11 mouse cellular contexts compared by ENCODE assay signal in genomic region chr16:32697665-32698446, GRCm38 (mm10). TPM values are rescaled to one million over a fixed set of nuclear protein-coding genes. Genes with fewer than 3 reads are reported as not detected.
DNase-seq lines count a peak whose midpoint lies in the region; ATAC-seq and TF ChIP-seq lines count a peak whose summit lies in the region.
"Had no signal": no experiment of that assay in that cellular context is flagged by ENCODE, and none has a peak within 500 bp of the region (broad histone marks: within the 10 kb centered on the region; RNA-seq: fewer than 3 reads in every experiment).

No protein-coding gene starts in this region.

- no peak overlapping the region for H3K4me2 ChIP-seq in lung, embryonic 14.5 days
- H3K4me2 ChIP-seq: limb, embryonic 13.5 days; midbrain, embryonic 12.5 days had no signal

- no peaks in the 10 kb centered on the region for H3K27me3 ChIP-seq in lung, embryonic 14.5 days (ENCODE audit: insufficient read depth, low read length)
- H3K27me3 ChIP-seq in thymus, adult 2 months (ENCODE audit: control insufficient read depth, insufficient read depth, low read length): no peaks in the 10 kb centered on the region
- H3K27me3 ChIP-seq: limb, embryonic 13.5 days; midbrain, embryonic 12.5 days had no signal

- H3K4me3 ChIP-seq in lung, embryonic 14.5 days (ENCODE audit: low read depth, low read length): no peak overlapping the region
- no peak overlapping the region for H3K4me3 ChIP-seq in thymus, adult 2 months (ENCODE audit: control insufficient read depth, insufficient read depth, low read length)
- H3K4me3 ChIP-seq: limb, embryonic 13.5 days; midbrain, embryonic 12.5 days had no signal

- H3K36me3 ChIP-seq in lung, embryonic 14.5 days (ENCODE audit: insufficient read depth): no peaks in the 10 kb centered on the region
- H3K36me3 ChIP-seq in thymus, adult 2 months (ENCODE audit: control insufficient read depth, insufficient read depth, low read length): no peaks in the 10 kb centered on the region
- H3K36me3 ChIP-seq: limb, embryonic 13.5 days; midbrain, embryonic 12.5 days had no signal

- H3K4me1 ChIP-seq in lung, embryonic 14.5 days (ENCODE audit: insufficient read depth): no peaks in the 10 kb centered on the region
- H3K4me1 ChIP-seq in thymus, adult 2 months (replicated peaks; ENCODE audit: control insufficient read depth, insufficient read depth, low read length): no peaks in the 10 kb centered on the region
- H3K4me1 ChIP-seq: limb, embryonic 13.5 days; midbrain, embryonic 12.5 days had no signal

- WGBS in lung, embryonic 14.5 days: 85% methylated on average over 22 of the region's 22 CpGs
- 87% methylated on average over 22 of the region's 22 CpGs for WGBS in thymus, adult 2 months

- peak; percentile 83 to 90 for DNase-seq in adrenal gland, adult (ENCODE audit: inconsistent age in 2 of 2, low spot score in 1 of 2)
- DNase-seq in adrenal gland, adult 18-20 months (ENCODE audit: low spot score in 2 of 2): no peak
- DNase-seq in lung, embryonic 14.5 days: no peak
- DNase-seq in lung, adult 18-20 months: no peak
- no peak for DNase-seq in brain, embryonic 14.5 days (ENCODE audit: low read depth)
- DNase-seq in thymus, adult 2 months: no peak
- no peak for DNase-seq in right cerebral cortex, postnatal 25 days
- DNase-seq: cerebellum, adult 9-10 months had no signal

- ATAC-seq in lung, embryonic 14.5 days (ENCODE audit: insufficient read depth): no peak
- ATAC-seq in megakaryocyte progenitor cell, adult 5-6 weeks (replicated peaks; ENCODE audit: poor library complexity): peak; percentile 59

- H3K9ac ChIP-seq in lung, embryonic 14.5 days: no peak overlapping the region
- H3K9ac ChIP-seq: limb, embryonic 13.5 days; midbrain, embryonic 12.5 days had no signal

- peak; percentile 50 for TF ChIP-seq CTCF in lung, embryonic 14.5 days (IDR thresholded peaks at IDR 0.05; ENCODE audit: low read depth)
- TF ChIP-seq CTCF in brain, embryonic 14.5 days (IDR thresholded peaks at IDR 0.05; ENCODE audit: borderline replicate concordance, extremely low read depth, insufficient read depth, insufficient read length): peak; percentile 2; the same call in 1 of the 2 replicates
- TF ChIP-seq CTCF in thymus, adult 2 months (IDR thresholded peaks at IDR 0.05; ENCODE audit: borderline replicate concordance, control insufficient read depth, extremely low read depth, insufficient read depth, low read length, poor library complexity): no peak

- no peak for TF ChIP-seq POLR2A in brain, embryonic 14.5 days (IDR thresholded peaks at IDR 0.05; ENCODE audit: borderline replicate concordance, extremely low read depth, insufficient read depth, insufficient read length, poor library complexity, severe bottlenecking)
- TF ChIP-seq POLR2A in thymus, adult 2 months (IDR thresholded peaks at IDR 0.05; ENCODE audit: control insufficient read depth, extremely low read depth, insufficient read depth, low read length, poor library complexity): no peak

- H3K9me3 ChIP-seq in lung, embryonic 14.5 days (ENCODE audit: low read depth, low read length): no peaks in the 10 kb centered on the region
- H3K9me3 ChIP-seq: limb, embryonic 13.5 days; midbrain, embryonic 12.5 days had no signal

- no peak overlapping the region for H3K27ac ChIP-seq in lung, embryonic 14.5 days (ENCODE audit: low read depth)
- no peak overlapping the region for H3K27ac ChIP-seq in thymus, adult 2 months (ENCODE audit: control insufficient read depth, insufficient read depth, low read length)
- H3K27ac ChIP-seq: limb, embryonic 13.5 days; midbrain, embryonic 12.5 days had no signal

RNA-seq across cellular contexts. Expression of gene Muc4, which starts 37.8 kb away (rescaled TPM):
- not detected for total RNA-seq in adrenal gland, adult 18-20 months (2021)
- polyA plus RNA-seq in lung, embryonic 14.5 days (2014; fragmentation: Nextera tagmentation; extraction: Ambion mirVana): 0.67 and 0.93 TPM in 2 replicates
- 0.01 and 0.07 TPM in 2 replicates for polyA plus RNA-seq in brain, embryonic 14.5 days (2012; rRNA removed)
- total RNA-seq in megakaryocyte progenitor cell, adult 5-6 weeks (2015): not detected in 2 replicates
- total RNA-seq in megakaryocyte progenitor cell, adult 5-6 weeks (2017): not detected in 2 replicates
- 0.52 and 0.58 TPM in 2 replicates for polyA plus RNA-seq in thymus, adult 2 months (2012; rRNA removed)
- polyA plus RNA-seq: limb, embryonic 13.5 days had no signal

RNA-seq across cellular contexts. Expression of gene Tnk2, which starts 54.2 kb away (rescaled TPM):
- total RNA-seq in adrenal gland, adult 18-20 months (2021): 10 to 100 TPM; 29.9 to 33.1 TPM
- 20.0 and 21.6 TPM in 2 replicates for polyA plus RNA-seq in lung, embryonic 14.5 days (2014; fragmentation: Nextera tagmentation; extraction: Ambion mirVana)
- polyA plus RNA-seq in brain, embryonic 14.5 days (2012; rRNA removed): 127 and 134 TPM in 2 replicates
- 5.9 and 6.9 TPM in 2 replicates for total RNA-seq in megakaryocyte progenitor cell, adult 5-6 weeks (2015)
- 8.0 and 15.5 TPM in 2 replicates for total RNA-seq in megakaryocyte progenitor cell, adult 5-6 weeks (2017)
- polyA plus RNA-seq in thymus, adult 2 months (2012; rRNA removed): 479 and 508 TPM in 2 replicates

Comparison
In these comparisons a context has a peak if more than half of its experiments do, and no peak if none do; other contexts are left out.
1. DNase-seq: peak in adrenal gland, adult (2 of 2); none in adrenal gland, adult 18-20 months (0 of 2), lung, embryonic 14.5 days (single experiment), lung, adult 18-20 months (0 of 2), brain, embryonic 14.5 days (single experiment), thymus, adult 2 months (single experiment) and right cerebral cortex, postnatal 25 days (single experiment).